Comparison of ENCODE assay signal across 9 mouse cellular contexts in genomic region chr7:130867256-130867655, GRCm38 (mm10). TPM values are rescaled to one million over a fixed set of nuclear protein-coding genes. Genes with fewer than 3 reads are reported as not detected.
DNase-seq lines count a peak whose midpoint lies in the region; ATAC-seq lines count a peak whose summit lies in the region.
"Had no signal": no experiment of that assay in that cellular context is flagged by ENCODE, and none has a peak within 500 bp of the region (broad histone marks: within the 10 kb centered on the region; RNA-seq: fewer than 3 reads in every experiment).

No protein-coding gene starts in this region.

- DNase-seq in neural tube, embryonic 11.5 days (ENCODE audit: low spot score) = no peak
- DNase-seq in neural tube, embryonic 10.5 days (ENCODE audit: extremely low spot score, low spot score) = no peak
- no peak for DNase-seq in forebrain, embryonic 14.5 days (ENCODE audit: low spot score)
- DNase-seq in frontal cortex, postnatal 10 days (ENCODE audit: low spot score in 2 of 2) = no peak
- DNase-seq in layer of hippocampus, adult 9-11 months = no peak
- no peak for DNase-seq in right cerebral cortex, postnatal 4 days
- DNase-seq: gastrocnemius, postnatal 10 days; thymus, postnatal 14 days had no signal

- H3K4me1 ChIP-seq in neural tube, embryonic 11.5 days (ENCODE audit: control insufficient read depth, insufficient read depth, low read length) = no peaks in the 10 kb centered on the region
- H3K4me1 ChIP-seq in forebrain, embryonic 14.5 days (ENCODE audit: control insufficient read depth, insufficient read depth, low read length) = peaks cover 5% of the 10 kb centered on the region; the same call in 1 of the 2 replicates
- peaks cover 17% of the 10 kb centered on the region for H3K4me1 ChIP-seq in lung, embryonic 16.5 days (replicated peaks; ENCODE audit: control insufficient read depth, insufficient read depth, low read length)

- H3K27ac ChIP-seq in neural tube, embryonic 11.5 days (ENCODE audit: low read depth, low read length) = no peak overlapping the region
- H3K27ac ChIP-seq in forebrain, embryonic 14.5 days (ENCODE audit: low read depth, low read length) = no peak overlapping the region
- no peak overlapping the region for H3K27ac ChIP-seq in lung, embryonic 16.5 days (ENCODE audit: low read length)

- H3K27me3 ChIP-seq in neural tube, embryonic 11.5 days (ENCODE audit: control insufficient read depth, insufficient read depth, low read length) = no peaks in the 10 kb centered on the region
- H3K27me3 ChIP-seq in forebrain, embryonic 14.5 days (replicated peaks; ENCODE audit: control insufficient read depth, insufficient read depth, low read length) = 0 out of 2 replicates have a peak, but pooled peaks cover 5% of the 10 kb centered on the region
- no peaks in the 10 kb centered on the region for H3K27me3 ChIP-seq in lung, embryonic 16.5 days (ENCODE audit: control insufficient read depth, insufficient read depth, low read depth, low read length)

- H3K9ac ChIP-seq in neural tube, embryonic 11.5 days (ENCODE audit: low read length) = no peak overlapping the region
- no peak overlapping the region for H3K9ac ChIP-seq in forebrain, embryonic 14.5 days (ENCODE audit: low read length)
- H3K9ac ChIP-seq in lung, embryonic 16.5 days (ENCODE audit: low read length) = no peak overlapping the region

- no peak for ATAC-seq in neural tube, embryonic 11.5 days (ENCODE audit: insufficient read depth, low FRiP score, low TSS enrichment)
- no peak for ATAC-seq in forebrain, embryonic 14.5 days
- ATAC-seq in lung, embryonic 16.5 days (ENCODE audit: low read depth) = no peak

- H3K9me3 ChIP-seq in neural tube, embryonic 11.5 days (ENCODE audit: control insufficient read depth, low read length) = no peaks in the 10 kb centered on the region
- no peaks in the 10 kb centered on the region for H3K9me3 ChIP-seq in forebrain, embryonic 14.5 days (replicated peaks; ENCODE audit: control insufficient read depth, low read length)
- no peaks in the 10 kb centered on the region for H3K9me3 ChIP-seq in lung, embryonic 16.5 days (ENCODE audit: control insufficient read depth, low read length)

- H3K36me3 ChIP-seq in neural tube, embryonic 11.5 days (ENCODE audit: control insufficient read depth, insufficient read depth, low read length) = no peaks in the 10 kb centered on the region
- H3K36me3 ChIP-seq in forebrain, embryonic 14.5 days (ENCODE audit: control insufficient read depth, insufficient read depth, low read length) = no peaks in the 10 kb centered on the region
- no peaks in the 10 kb centered on the region for H3K36me3 ChIP-seq in lung, embryonic 16.5 days (ENCODE audit: control insufficient read depth, insufficient read depth, low read length)

- peak overlapping the region; percentile 13; the same call in 1 of the 2 replicates for H3K4me2 ChIP-seq in neural tube, embryonic 11.5 days (ENCODE audit: low read depth)
- 0 out of 2 replicates have a peak overlapping the region, but pooled peaks have one; percentile 4 for H3K4me2 ChIP-seq in forebrain, embryonic 14.5 days (ENCODE audit: low read length)
- peak overlapping the region; percentile 19; the same call in 1 of the 2 replicates for H3K4me2 ChIP-seq in lung, embryonic 16.5 days (ENCODE audit: low read depth, low read length)

- H3K4me3 ChIP-seq in neural tube, embryonic 11.5 days (ENCODE audit: low read depth, low read length) = no peak overlapping the region
- peak overlapping the region; percentile 76 for H3K4me3 ChIP-seq in forebrain, embryonic 14.5 days (ENCODE audit: low read depth, low read length)
- peak overlapping the region; percentile 12 for H3K4me3 ChIP-seq in lung, embryonic 16.5 days (ENCODE audit: low read length)

- WGBS in neural tube, embryonic 11.5 days = 62% methylated on average over 3 of the region's 3 CpGs
- WGBS in forebrain, embryonic 14.5 days = 70% methylated on average over 3 of the region's 3 CpGs
- WGBS in lung, embryonic 16.5 days = 47% methylated on average over 3 of the region's 3 CpGs

RNA-seq across cellular contexts. Expression of gene Plekha1, which starts 1.7 kb away (rescaled TPM):
- 44.2 and 48.4 TPM in 2 replicates for polyA plus RNA-seq in neural tube, embryonic 11.5 days (2014; fragmentation: Nextera tagmentation; extraction: Ambion mirVana)
- polyA plus RNA-seq in forebrain, embryonic 14.5 days (2014; fragmentation: Nextera tagmentation; extraction: Ambion mirVana) = 30.6 and 43.9 TPM in 2 replicates
- 70.0 and 71.8 TPM in 2 replicates for polyA plus RNA-seq in lung, embryonic 16.5 days (2015; fragmentation: Nextera tagmentation; extraction: Ambion mirVana)
